Mouse (Mus musculus): Measurements from ENCODE around the gene Ppp1r12b. TPM values are rescaled to one million over a fixed set of nuclear protein-coding genes. Genes with fewer than 3 reads are reported as not detected.

Gene Ppp1r12b
- 8.3 and 8.7 TPM in 2 replicates for polyA plus RNA-seq (2012; rRNA removed)

GRCm38 (mm10) chr1:134955637-134956176 lies at the start of gene Ppp1r12b:
TSS of gene Ppp1r12b (minus strand) at chr1:134955942.

GRCm38 (mm10) chr1:134962053-134962803 lies 6.5 kb upstream of the Ppp1r12b start, which contains the start of gene Ube2t:
TSS of gene Ube2t (plus strand) at chr1:134962565.

Other genes starting within 250 kb of the Ppp1r12b start
- gene Ube2t, start 6.6 kb upstream of the Ppp1r12b start, polyA plus RNA-seq (2012; rRNA removed): 29.1 and 32.5 TPM in 2 replicates
- gene Lgr6, start 149.3 kb upstream of the Ppp1r12b start, polyA plus RNA-seq (2012; rRNA removed): 0.11 and 0.45 TPM in 2 replicates
- 2.1 and 2.3 TPM in 2 replicates for gene Ptpn7, start 176.8 kb upstream of the Ppp1r12b start, polyA plus RNA-seq (2012; rRNA removed)
- 82.5 and 97.0 TPM in 2 replicates for gene Arl8a, start 190.9 kb upstream of the Ppp1r12b start, polyA plus RNA-seq (2012; rRNA removed)
- 0.02 TPM in 1 of 2 replicates, not detected in the other for gene Gpr37l1, start 211.7 kb upstream of the Ppp1r12b start, polyA plus RNA-seq (2012; rRNA removed)

Data from central nervous system, embryonic 11.5 days (tissue).